Mouse (Mus musculus) monocyte, adult 59 days (primary cell): ENCODE data around the gene Fgfr2. TPM values are rescaled to one million over a fixed set of nuclear protein-coding genes. Genes with fewer than 3 reads are reported as not detected.

Experiments used
- total RNA-seq, 2 experiments: library from RNA; stranded (reverse); gene quantifications; one replicate each; pipeline ENCODE4 v1.2.4; 2023

Gene Fgfr2
- total RNA-seq, 2 experiments from 2014 or later = 0.81 TPM; not detected in 1

DNA sequence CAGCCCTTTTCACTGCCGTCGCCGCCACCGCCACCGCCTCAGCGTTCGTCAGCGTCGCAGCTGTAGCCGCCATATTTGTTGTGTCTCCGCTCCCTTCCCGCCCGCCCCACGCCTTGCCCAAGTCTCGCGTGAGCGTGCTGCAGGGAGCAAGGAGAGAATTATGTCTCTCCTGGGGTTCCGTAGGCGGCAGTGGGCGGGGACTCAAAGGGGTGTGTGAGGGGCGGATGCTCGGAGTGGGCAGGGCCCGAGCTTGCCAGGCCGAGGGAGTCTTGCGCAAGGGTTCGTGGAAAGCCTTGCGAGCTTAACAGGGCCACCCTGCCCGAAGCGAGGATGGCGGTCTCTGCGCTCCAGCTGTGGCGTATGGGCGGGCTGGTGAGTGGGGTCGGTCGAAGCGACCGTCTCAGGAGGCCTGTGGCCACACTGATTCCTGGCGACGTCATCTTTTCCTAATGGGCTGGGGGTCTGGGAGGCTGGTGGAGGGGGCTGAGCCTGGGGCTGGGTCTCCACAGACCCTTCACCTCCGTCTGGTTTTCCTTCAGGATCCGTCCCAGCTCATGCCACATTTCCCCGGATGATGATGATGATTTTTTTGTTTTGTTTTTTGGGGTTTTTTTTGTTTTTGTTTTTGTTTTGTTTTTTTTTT is 1712.6 kb downstream of the Fgfr2 start, which contains the start of the genes Ikzf5 and Acadsb:
Gene Ikzf5, minus strand, starts transcription at position 106 of the 643 bp plus-strand sequence.
Gene Acadsb, plus strand, starts transcription at position 186 of the 643 bp plus-strand sequence.

GRCm38 (mm10) chr7:131370648-131371469 is 1752.3 kb downstream of the Fgfr2 start, which contains the start of gene Pstk:
TSS of gene Pstk (plus strand) at chr7:131371141.

DNA sequence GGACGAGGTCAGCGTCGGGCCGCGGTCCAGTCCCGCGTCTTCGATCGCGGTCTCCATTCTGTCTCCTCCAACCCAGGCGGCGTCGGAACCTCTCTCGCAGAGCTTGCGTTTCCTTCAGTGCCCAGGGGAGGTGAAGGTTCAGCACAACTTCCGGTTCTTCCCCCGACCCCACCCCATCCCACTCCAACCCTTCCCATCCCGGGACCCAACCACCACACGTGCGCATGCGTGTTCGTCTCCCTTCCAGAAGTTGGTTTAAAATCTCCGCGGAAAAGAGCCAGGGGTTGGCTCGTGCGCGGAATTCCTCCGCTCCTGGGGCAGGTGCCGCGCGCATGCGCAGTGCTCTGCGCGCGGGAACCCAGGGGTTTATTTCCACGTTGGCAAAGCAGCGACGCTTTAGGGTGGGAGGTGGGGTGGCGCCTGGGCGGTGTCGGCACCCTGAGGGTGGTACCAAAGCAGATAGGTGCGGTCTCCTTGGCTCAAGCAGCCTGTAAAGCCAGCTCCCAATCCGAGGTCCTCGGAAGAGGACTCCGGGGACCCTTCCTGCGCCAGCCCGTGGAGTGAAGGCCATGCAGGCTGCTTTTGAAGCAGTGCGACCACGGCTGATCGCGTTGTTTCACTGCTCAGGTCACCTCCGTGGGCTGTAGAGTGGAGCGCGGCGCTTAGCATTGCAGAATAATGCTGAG is 1760.4 kb downstream of the Fgfr2 start, which contains the start of gene 2310057M21Rik:
Gene 2310057M21Rik, minus strand, starts transcription at position 145 of the 686 bp plus-strand sequence.

DNA sequence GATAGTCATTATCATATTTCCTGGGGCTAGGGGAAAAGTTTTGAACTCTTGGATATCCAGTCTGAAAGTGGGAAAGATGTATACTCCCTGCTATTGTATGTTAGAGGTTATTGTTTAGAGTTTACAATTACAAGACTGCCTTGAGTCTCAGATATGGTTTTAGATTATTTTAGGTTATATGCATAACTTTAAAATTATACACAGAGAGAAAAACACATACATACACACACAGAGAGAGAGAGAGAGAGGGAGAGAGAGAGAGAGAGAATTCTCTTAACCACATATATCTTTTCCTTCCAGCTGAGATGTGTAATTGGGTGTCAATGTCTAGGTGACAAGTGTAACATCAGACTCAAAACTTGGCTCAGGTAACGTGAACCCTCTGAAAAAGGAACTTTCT is 1789.6 kb downstream of the Fgfr2 start, which contains the start of gene Fam24a:
Gene Fam24a, plus strand, starts transcription at position 301 of the 400 bp plus-strand sequence.

DNA sequence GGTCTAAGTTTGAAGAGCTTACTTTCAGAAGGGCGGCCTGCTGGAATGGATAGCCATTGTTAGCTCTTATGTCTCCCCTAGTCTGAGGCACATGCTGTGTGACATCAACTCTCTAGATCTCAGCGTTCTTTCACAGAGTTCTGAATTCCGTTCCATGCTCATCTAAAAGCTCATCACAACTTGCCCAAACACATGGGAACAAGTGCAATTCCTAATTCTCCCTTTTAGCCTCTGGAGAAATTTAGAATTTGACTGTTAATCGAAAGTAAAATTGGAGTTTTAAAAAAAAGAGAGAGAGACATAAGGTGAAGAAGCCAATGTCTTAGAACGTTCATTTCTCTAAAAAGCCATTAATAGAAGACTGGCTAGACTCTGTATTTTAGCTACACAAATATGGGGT is 1793.7 kb downstream of the Fgfr2 start, which contains the start of gene Fam24b:
Gene Fam24b, minus strand, starts transcription at position 101 of the 400 bp plus-strand sequence.

GRCm38 (mm10) chr7:131322192-131322591 is 1801.0 kb downstream of the Fgfr2 start, which contains the start of gene Cuzd1:
TSS of gene Cuzd1 (minus strand) at chr7:131322292.

DNA sequence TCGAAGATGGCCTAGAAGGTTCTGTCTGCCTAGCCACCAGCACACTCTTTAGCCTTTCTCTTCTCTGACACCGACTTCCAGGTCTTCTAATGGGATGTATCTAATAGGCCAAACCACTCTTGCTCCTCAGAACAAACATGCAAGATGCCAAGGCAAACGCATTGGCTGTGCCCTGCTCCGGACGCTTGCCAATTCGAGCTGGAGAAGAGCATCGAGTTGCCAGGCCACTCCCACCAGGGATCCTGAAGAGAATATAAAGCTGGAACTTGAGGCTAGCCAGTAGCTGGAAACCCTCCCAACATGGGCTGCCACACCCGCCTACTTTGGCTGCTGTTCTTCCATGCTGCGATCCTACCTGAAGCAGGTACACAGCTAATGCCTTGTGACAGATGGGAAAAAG is 1949.0 kb downstream of the Fgfr2 start, which contains the start of gene 5430419D17Rik:
Gene 5430419D17Rik, plus strand, starts transcription at position 282 of the 400 bp plus-strand sequence.

DNA sequence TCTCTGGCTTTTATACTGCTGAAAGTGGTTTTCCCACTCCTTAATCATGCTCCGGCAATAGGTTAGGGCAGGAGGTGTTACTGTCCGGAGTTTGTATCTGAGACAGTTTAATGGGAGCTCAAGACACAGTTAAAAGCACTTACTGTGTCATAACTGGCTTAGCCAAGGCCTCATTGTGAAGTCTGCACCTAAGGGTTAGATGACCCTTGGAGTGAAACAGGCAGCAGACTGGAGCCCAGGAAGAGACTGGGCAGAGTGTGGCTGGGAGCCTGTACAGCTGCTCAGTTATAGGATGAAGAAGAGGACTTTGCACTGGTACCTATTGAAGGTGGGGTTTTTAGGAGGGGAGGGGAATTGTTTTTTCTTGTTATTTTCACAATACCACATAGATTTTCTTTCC is 1976.9 kb downstream of the Fgfr2 start, which contains the start of gene 4933402N03Rik:
Gene 4933402N03Rik, minus strand, starts transcription at position 101 of the 400 bp plus-strand sequence.

DNA sequence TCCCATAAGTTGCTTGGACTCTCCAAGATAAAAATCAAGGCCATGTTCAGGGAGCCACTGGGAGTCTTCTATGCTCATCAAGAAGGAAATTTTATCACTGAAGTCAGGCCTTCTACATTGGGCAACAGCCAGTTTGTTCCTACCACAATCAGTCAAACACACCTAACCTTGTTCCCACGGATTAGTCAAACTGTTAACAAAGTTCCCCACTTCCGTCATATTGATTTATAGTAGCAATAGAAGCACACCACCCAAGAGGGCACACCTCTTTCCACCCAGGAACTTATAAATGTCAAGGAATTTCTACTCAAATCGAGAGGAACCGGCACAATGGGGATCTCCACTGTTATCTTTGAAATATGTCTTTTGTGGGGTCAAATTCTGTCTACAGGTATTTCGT is 2091.4 kb downstream of the Fgfr2 start, which contains the start of gene Dmbt1:
Gene Dmbt1, plus strand, starts transcription at position 299 of the 400 bp plus-strand sequence.

DNA sequence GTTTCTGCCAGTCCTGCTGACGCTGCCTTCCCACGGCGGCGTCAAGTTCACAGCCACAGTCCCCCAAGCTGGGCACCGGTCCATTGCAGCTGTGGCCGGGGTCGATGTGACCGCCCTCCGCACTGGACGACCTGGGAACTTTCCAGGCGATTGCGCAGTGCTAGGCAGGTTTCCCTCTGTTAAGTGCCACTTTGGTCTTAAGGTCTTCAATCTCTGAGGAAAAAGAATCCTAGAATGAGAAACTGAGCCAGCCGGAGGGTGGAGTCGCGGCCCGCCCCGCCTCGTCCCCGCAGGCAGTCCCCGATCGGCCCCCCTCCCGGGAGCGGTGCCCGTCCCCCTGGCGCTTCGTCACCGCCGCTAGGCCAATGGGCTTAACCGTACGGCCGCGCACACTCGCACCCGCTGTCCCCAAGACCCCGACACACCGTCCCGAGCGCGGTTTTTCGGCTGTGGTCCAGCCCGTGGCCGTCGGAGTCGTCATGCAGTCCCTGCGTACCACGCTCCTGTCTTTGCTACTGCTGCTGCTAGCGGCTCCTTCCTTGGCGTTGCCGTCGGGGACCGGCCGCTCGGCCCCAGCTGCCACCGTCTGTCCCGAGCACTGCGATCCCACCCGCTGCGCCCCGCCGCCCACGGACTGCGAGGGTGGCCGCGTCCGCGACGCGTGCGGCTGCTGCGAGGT is 2187.2 kb downstream of the Fgfr2 start, which contains the start of gene Htra1:
Gene Htra1, plus strand, starts transcription at position 319 of the 679 bp plus-strand sequence.

GRCm38 (mm10) chr7:130865613-130866591 is 2257.2 kb downstream of the Fgfr2 start, which contains the start of gene Plekha1:
TSS of gene Plekha1 (plus strand) at chr7:130865756.

GRCm38 (mm10) chr7:130773914-130774630 is 2349.1 kb downstream of the Fgfr2 start, which contains the start of gene Btbd16:
TSS of gene Btbd16 (plus strand) at chr7:130774069.

DNA sequence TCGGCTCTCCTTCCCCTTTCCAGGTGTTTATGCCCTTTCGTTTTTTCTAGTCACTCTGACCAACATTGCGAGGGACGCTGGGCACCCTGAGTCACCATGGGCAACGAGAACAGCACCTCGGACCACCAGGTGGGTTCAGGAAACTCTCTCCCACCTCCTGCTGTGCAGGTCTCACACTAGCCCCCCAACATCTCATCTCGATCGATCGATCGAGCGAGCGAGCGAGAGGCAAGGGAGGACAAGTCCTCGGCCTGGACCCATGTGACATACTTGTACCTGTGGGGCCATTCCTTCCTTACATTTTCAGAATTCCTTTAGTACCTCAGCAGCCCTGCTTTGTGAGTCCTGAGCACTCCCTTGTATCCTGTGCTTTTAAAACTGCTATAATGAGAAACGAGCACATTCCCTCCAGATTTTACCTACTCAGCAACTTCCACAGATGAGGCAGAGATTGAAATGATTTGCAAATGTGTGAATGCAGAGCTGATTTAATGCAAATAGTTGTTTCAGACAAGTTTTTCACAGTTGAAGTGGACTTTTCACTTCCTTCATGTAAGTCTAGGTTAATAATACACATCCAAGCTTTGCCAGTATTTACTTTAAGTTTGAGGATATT is 2545.7 kb downstream of the Fgfr2 start, which contains the start of gene Tacc2:
Gene Tacc2, plus strand, starts transcription at position 51 of the 616 bp plus-strand sequence.

DNA sequence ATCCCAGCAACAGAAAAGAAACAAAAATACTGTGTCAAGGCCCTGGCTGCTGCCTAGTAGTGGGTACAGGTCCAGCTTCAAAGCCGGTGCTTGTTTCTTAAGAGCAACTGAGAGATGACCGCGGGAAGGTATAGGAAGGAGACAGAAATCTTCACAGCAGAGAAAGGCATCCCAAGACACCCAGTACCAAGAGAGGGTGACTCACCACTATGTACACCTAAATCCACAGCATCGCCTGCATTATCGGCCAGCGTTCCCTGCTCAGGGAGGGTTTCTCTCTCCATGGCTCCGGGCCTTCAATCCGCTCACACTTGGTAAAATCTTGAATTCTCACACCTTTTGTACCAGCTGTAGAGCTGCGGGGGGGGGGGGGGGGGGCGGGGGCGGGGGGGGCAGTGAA is 2550.3 kb downstream of the Fgfr2 start, which contains the start of gene Nsmce4a:
Gene Nsmce4a, minus strand, starts transcription at position 298 of the 400 bp plus-strand sequence.

GRCm38 (mm10) chr7:130520049-130520425 is 2603.1 kb downstream of the Fgfr2 start, which contains the start of gene Ate1:
TSS of gene Ate1 (minus strand) at chr7:130520369.

